Mouse (Mus musculus): ENCODE results near the gene Bcl2. TPM values are rescaled to one million over a fixed set of nuclear protein-coding genes. Genes with fewer than 3 reads are reported as not detected.

The Bcl2 gene
- polyA plus RNA-seq, 1 experiment from 2014 or later = 11.9 TPM

- 82% methylated on average over 5 of the region's 5 CpGs for WGBS
- H3K4me1 ChIP-seq (ENCODE audit: control insufficient read depth, insufficient read depth, low read length) = peaks cover 7% of the 10 kb centered on the region
- H3K36me3 ChIP-seq (ENCODE audit: control insufficient read depth, insufficient read depth, low read length) = no peaks in the 10 kb centered on the region
- H3K9me3 ChIP-seq (ENCODE audit: control insufficient read depth, low read length) = no peaks in the 10 kb centered on the region
- no peak overlapping the region for H3K4me2 ChIP-seq (ENCODE audit: low read depth, low read length)
- H3K27me3 ChIP-seq (replicated peaks; ENCODE audit: control insufficient read depth, insufficient read depth, low read length) = no peaks in the 10 kb centered on the region
- no peak overlapping the region for H3K9ac ChIP-seq (ENCODE audit: low read depth, low read length)
- ATAC-seq = no peak
- no peak overlapping the region for H3K4me3 ChIP-seq (ENCODE audit: low read length)
- H3K27ac ChIP-seq (ENCODE audit: low read length) = no peak overlapping the region
These were observed 97.1 kb downstream of the Bcl2 start for GRCm38 (mm10) chr1:106616955-106617354.

GRCm38 (mm10) chr1:106613371-106613770, 100.7 kb downstream of the Bcl2 start:
- Histone ChIP-seq H3K4me2 (ENCODE audit: low read depth, low read length) (no peak overlapping the region), H3K9ac (ENCODE audit: low read depth, low read length) (no peak overlapping the region), H3K27me3 (replicated peaks; ENCODE audit: control insufficient read depth, insufficient read depth, low read length) (no peaks in the 10 kb centered on the region), H3K36me3 (ENCODE audit: control insufficient read depth, insufficient read depth, low read length) (no peaks in the 10 kb centered on the region), H3K4me3 (ENCODE audit: low read length) (no peak overlapping the region), H3K9me3 (ENCODE audit: control insufficient read depth, low read length) (no peaks in the 10 kb centered on the region), H3K4me1 (ENCODE audit: control insufficient read depth, insufficient read depth, low read length) (peaks cover 10% of the 10 kb centered on the region), H3K27ac (ENCODE audit: low read length) (no peak overlapping the region)
- WGBS = 90% methylated on average over 5 of the region's 5 CpGs
- no peak for ATAC-seq

DNA sequence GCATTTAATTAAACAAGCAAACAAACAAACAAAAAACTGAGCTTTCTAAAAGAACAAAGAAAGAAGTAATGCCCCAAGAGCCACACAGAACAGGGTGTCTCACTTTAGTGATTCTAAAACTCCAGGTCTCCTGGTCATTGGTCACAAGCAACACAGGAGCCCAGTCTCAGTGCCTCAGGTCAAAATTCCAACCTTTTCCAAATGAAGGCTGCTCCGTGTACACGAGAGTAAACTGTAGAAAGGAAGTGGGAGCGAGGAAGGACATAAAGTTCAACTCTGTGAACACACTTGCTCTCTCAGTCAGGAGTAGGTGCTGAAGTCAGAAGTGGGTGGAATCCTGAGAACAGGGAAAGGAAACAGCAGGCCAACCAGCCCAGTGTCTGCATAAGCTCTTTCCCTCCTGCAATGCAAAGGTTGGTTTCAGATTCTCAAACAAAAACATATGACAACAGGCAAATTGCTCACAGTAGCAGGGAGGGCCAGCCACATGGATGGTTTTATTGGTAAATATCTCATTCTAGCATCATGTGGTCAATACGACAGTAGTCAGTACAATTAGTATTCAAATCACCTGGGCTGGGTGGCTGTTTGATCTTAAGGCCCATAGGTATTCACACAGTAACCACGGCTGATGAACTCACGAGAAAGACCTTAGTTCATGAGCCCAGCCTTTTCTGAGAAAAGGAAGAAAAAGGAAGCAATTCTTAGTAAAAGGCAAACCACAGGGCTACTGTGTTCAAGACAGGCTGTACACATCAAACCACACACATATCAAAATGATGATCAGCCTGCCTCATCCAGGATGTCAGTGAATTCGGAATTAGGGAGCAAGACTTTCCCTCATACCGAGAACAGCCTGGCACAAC, 101.7 kb downstream of the Bcl2 start:
- no peak overlapping the region for H3K4me3 ChIP-seq (ENCODE audit: low read length)
- H3K4me2 ChIP-seq (ENCODE audit: low read depth, low read length) = no peak overlapping the region
- peak; percentile 35; the same call in 1 of the 2 replicates for ATAC-seq
- no peaks in the 10 kb centered on the region for H3K27me3 ChIP-seq (replicated peaks; ENCODE audit: control insufficient read depth, insufficient read depth, low read length)
- WGBS = 62% methylated on average over 8 of the region's 8 CpGs
- no peaks in the 10 kb centered on the region for H3K36me3 ChIP-seq (ENCODE audit: control insufficient read depth, insufficient read depth, low read length)
- H3K9ac ChIP-seq (ENCODE audit: low read depth, low read length) = no peak overlapping the region
- H3K4me1 ChIP-seq (ENCODE audit: control insufficient read depth, insufficient read depth, low read length) = peaks cover 10% of the 10 kb centered on the region
- H3K9me3 ChIP-seq (ENCODE audit: control insufficient read depth, low read length) = no peaks in the 10 kb centered on the region
- H3K27ac ChIP-seq (ENCODE audit: low read length) = no peak overlapping the region

DNA sequence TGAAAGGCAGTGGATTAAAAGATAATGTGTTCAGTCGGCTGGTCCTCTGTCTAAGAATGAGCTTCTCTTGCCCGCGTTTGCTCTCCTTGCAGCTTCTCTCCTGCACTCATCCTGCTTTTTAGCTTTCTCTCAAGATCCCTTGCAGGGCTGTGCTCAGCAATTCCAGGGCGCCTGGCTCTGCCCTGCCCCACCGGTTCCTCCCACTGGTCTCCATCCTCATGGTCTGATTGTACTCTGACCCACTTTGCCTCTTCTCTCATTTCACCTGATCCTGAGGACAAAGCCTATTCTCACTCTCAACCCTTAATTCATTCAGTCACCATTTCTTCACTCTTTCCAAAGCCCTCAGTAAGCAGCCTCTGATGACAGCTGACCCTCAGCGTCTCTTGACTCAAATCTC, 102.8 kb downstream of the Bcl2 start:
- no peaks in the 10 kb centered on the region for H3K9me3 ChIP-seq (ENCODE audit: control insufficient read depth, low read length)
- no peak overlapping the region for H3K4me2 ChIP-seq (ENCODE audit: low read depth, low read length)
- no peak overlapping the region for H3K4me3 ChIP-seq (ENCODE audit: low read length)
- peak; percentile 45; the same call in 1 of the 2 replicates for ATAC-seq
- H3K4me1 ChIP-seq (ENCODE audit: control insufficient read depth, insufficient read depth, low read length) = peaks cover 10% of the 10 kb centered on the region
- no peak overlapping the region for H3K27ac ChIP-seq (ENCODE audit: low read length)
- WGBS = 64% methylated on average over 6 of the region's 6 CpGs
- H3K27me3 ChIP-seq (replicated peaks; ENCODE audit: control insufficient read depth, insufficient read depth, low read length) = no peaks in the 10 kb centered on the region
- no peak overlapping the region for H3K9ac ChIP-seq (ENCODE audit: low read depth, low read length)
- H3K36me3 ChIP-seq (ENCODE audit: control insufficient read depth, insufficient read depth, low read length) = no peaks in the 10 kb centered on the region

DNA sequence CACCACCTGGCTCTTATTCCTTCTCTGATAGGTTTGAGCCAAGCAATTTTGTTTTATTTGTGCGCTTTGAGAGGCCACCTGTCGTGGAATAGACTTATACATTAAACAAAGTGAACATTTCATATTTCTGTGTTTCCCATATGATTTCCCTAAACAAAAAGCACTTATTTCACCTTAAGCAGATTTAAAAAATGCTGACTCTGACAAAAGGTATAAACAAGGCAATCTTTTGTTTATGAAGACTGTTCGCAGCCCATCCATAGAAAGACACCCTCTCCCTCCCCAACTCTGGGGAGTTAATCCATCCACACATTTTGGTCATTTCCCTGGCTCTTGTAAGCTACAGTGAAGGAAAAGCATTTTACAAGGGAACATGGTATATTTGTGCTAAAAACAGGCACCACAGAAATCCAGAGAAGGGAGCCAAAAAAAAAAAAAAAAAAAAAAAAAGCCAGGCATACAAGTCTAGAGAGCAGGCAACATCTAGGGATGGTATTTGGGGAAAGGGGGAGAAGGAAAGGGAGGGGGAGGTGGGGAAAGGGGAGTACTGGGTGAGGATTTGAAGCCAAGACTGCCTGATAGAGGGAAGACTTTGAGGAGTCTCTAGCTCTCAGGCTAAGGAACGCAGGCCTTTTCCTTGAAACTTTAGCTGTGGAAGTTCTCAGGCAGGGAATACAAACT, 105.8 kb downstream of the Bcl2 start:
- Histone ChIP-seq H3K4me2 (ENCODE audit: low read depth, low read length) (no peak overlapping the region), H3K4me1 (ENCODE audit: control insufficient read depth, insufficient read depth, low read length) (peaks cover 16% of the 10 kb centered on the region), H3K27ac (ENCODE audit: low read length) (peak overlapping the region; percentile 26; the same call in 1 of the 2 replicates), H3K27me3 (replicated peaks; ENCODE audit: control insufficient read depth, insufficient read depth, low read length) (no peaks in the 10 kb centered on the region), H3K4me3 (ENCODE audit: low read length) (no peak overlapping the region), H3K9me3 (ENCODE audit: control insufficient read depth, low read length) (no peaks in the 10 kb centered on the region), H3K9ac (ENCODE audit: low read depth, low read length) (no peak overlapping the region), H3K36me3 (ENCODE audit: control insufficient read depth, insufficient read depth, low read length) (no peaks in the 10 kb centered on the region)
- WGBS = 63% methylated on average over 4 of the region's 4 CpGs
- no peak for ATAC-seq

- no peaks in the 10 kb centered on the region for H3K36me3 ChIP-seq (ENCODE audit: control insufficient read depth, insufficient read depth, low read length)
- ATAC-seq = no peak
- H3K9me3 ChIP-seq (ENCODE audit: control insufficient read depth, low read length) = no peaks in the 10 kb centered on the region
- H3K27me3 ChIP-seq (replicated peaks; ENCODE audit: control insufficient read depth, insufficient read depth, low read length) = no peaks in the 10 kb centered on the region
- H3K4me2 ChIP-seq (ENCODE audit: low read depth, low read length) = no peak overlapping the region
- no peak overlapping the region for H3K4me3 ChIP-seq (ENCODE audit: low read length)
- 85% methylated on average over 5 of the region's 5 CpGs for WGBS
- no peak overlapping the region for H3K9ac ChIP-seq (ENCODE audit: low read depth, low read length)
- H3K4me1 ChIP-seq (ENCODE audit: control insufficient read depth, insufficient read depth, low read length) = peaks cover 17% of the 10 kb centered on the region
- H3K27ac ChIP-seq (ENCODE audit: low read length) = no peak overlapping the region
These were observed 107.1 kb downstream of the Bcl2 start for GRCm38 (mm10) chr1:106606951-106607350.

GRCm38 (mm10) chr1:106603406-106603805, 110.7 kb downstream of the Bcl2 start:
- Histone ChIP-seq H3K4me2 (ENCODE audit: low read depth, low read length) (no peak overlapping the region), H3K27me3 (replicated peaks; ENCODE audit: control insufficient read depth, insufficient read depth, low read length) (no peaks in the 10 kb centered on the region), H3K4me1 (ENCODE audit: control insufficient read depth, insufficient read depth, low read length) (peaks cover 14% of the 10 kb centered on the region), H3K9ac (ENCODE audit: low read depth, low read length) (no peak overlapping the region), H3K4me3 (ENCODE audit: low read length) (no peak overlapping the region), H3K36me3 (ENCODE audit: control insufficient read depth, insufficient read depth, low read length) (no peaks in the 10 kb centered on the region), H3K27ac (ENCODE audit: low read length) (0 out of 2 replicates have a peak overlapping the region, but pooled peaks have one; percentile 17), H3K9me3 (ENCODE audit: control insufficient read depth, low read length) (no peaks in the 10 kb centered on the region)
- 0 out of 2 replicates have a peak, but pooled peaks have one; percentile 22 for ATAC-seq
- 28% methylated on average over 4 of the region's 4 CpGs for WGBS

GRCm38 (mm10) chr1:106602941-106603340, 111.1 kb downstream of the Bcl2 start:
- H3K27ac ChIP-seq (ENCODE audit: low read length) = no peak overlapping the region

GRCm38 (mm10) chr1:106602536-106602935, 111.5 kb downstream of the Bcl2 start:
- peaks cover 14% of the 10 kb centered on the region for H3K4me1 ChIP-seq (ENCODE audit: control insufficient read depth, insufficient read depth, low read length)
- WGBS = 39% methylated on average over 5 of the region's 5 CpGs
- no peak overlapping the region for H3K27ac ChIP-seq (ENCODE audit: low read length)
- ATAC-seq = no peak
- no peaks in the 10 kb centered on the region for H3K9me3 ChIP-seq (ENCODE audit: control insufficient read depth, low read length)
- H3K36me3 ChIP-seq (ENCODE audit: control insufficient read depth, insufficient read depth, low read length) = no peaks in the 10 kb centered on the region
- H3K9ac ChIP-seq (ENCODE audit: low read depth, low read length) = no peak overlapping the region
- H3K4me3 ChIP-seq (ENCODE audit: low read length) = no peak overlapping the region
- H3K4me2 ChIP-seq (ENCODE audit: low read depth, low read length) = no peak overlapping the region
- H3K27me3 ChIP-seq (replicated peaks; ENCODE audit: control insufficient read depth, insufficient read depth, low read length) = no peaks in the 10 kb centered on the region

More at GRCm38 (mm10) chr1:106602941-106603340, 111.1 kb downstream of the Bcl2 start:
- Histone ChIP-seq H3K4me1 (ENCODE audit: control insufficient read depth, insufficient read depth, low read length) (peaks cover 14% of the 10 kb centered on the region), H3K4me2 (ENCODE audit: low read depth, low read length) (no peak overlapping the region), H3K4me3 (ENCODE audit: low read length) (no peak overlapping the region), H3K9me3 (ENCODE audit: control insufficient read depth, low read length) (no peaks in the 10 kb centered on the region), H3K36me3 (ENCODE audit: control insufficient read depth, insufficient read depth, low read length) (no peaks in the 10 kb centered on the region), H3K27me3 (replicated peaks; ENCODE audit: control insufficient read depth, insufficient read depth, low read length) (no peaks in the 10 kb centered on the region), H3K9ac (ENCODE audit: low read depth, low read length) (no peak overlapping the region)
- 20% methylated on average over 6 of the region's 6 CpGs for WGBS
- ATAC-seq = no peak
